Mouse (Mus musculus) liver, adult 2 months (tissue): ENCODE results near the gene Tanc2.

Experiments
- CTCF ChIP-seq: fragments of 200-500 bp; IDR thresholded peaks from 2 replicates; pipeline ENCODE4 v1.5.1; 2011; ENCODE audit warnings: low read depth, low read length, control low read depth
- POLR2A ChIP-seq: fragments of 200-500 bp; IDR thresholded peaks from 2 replicates; pipeline ENCODE4 v1.6.1; 2011; ENCODE audit warnings: low read length, control low read depth; ENCODE audit not compliant: insufficient read depth; ENCODE audit errors: extremely low read depth

DNA sequence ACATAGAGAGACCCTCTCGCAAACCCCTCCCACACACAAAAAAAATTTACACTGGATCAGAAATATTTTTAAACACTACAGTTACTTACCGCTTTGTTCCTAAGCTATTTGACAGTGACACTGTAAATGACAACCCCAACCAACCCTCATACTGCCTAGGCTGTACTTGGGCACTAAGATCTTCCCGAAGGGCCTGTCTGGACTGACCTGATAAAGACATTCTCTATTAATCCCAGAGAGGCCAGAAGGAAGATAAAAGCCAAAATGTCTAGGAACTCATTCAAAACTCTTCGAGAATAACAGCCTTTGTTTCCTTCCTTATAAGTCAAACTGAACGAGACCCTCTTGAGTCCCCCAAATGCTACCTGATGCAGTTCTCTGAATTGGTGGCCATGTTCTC, 331.5 kb downstream of the Tanc2 start:
- TF ChIP-seq CTCF (no peak), POLR2A (no peak)
